Comparison of ENCODE assay signal across 25 mouse cellular contexts in genomic region chr2:5632355-5632684, GRCm38 (mm10).
DNase-seq lines count a peak whose midpoint lies in the region; ATAC-seq and TF ChIP-seq lines count a peak whose summit lies in the region.
"Had no signal": no experiment of that assay in that cellular context is flagged by ENCODE, and none has a peak within 500 bp of the region (broad histone marks: within the 10 kb centered on the region; RNA-seq: fewer than 3 reads in every experiment).

No protein-coding gene starts in this region.

- no peaks in the 10 kb centered on the region for H3K9me3 ChIP-seq in kidney, postnatal 0 days (replicated peaks; ENCODE audit: low read length)
- H3K9me3 ChIP-seq: embryonic facial prominence, embryonic 15.5 days; forebrain, embryonic 10.5 days; G1E; heart, embryonic 10.5 days; hindbrain, embryonic 10.5 days had no signal

- H3K36me3 ChIP-seq in kidney, postnatal 0 days (ENCODE audit: insufficient read depth, low read length): no peaks in the 10 kb centered on the region
- H3K36me3 ChIP-seq: embryonic facial prominence, embryonic 15.5 days; forebrain, embryonic 10.5 days; G1E; heart, embryonic 10.5 days; hindbrain, embryonic 10.5 days had no signal

- no peak for ATAC-seq in kidney, postnatal 0 days (replicated peaks; ENCODE audit: low FRiP score, low read depth)
- ATAC-seq: CD4-positive, CD25-positive, alpha-beta regulatory T cell, adult 4 months; forebrain, embryonic 14.5 days had no signal

- no peaks in the 10 kb centered on the region for H3K4me1 ChIP-seq in kidney, postnatal 0 days (replicated peaks; ENCODE audit: insufficient read depth, low read length)
- H3K4me1 ChIP-seq: embryonic facial prominence, embryonic 15.5 days; forebrain, embryonic 10.5 days; heart, embryonic 10.5 days; hindbrain, embryonic 10.5 days had no signal

- no peak for TF ChIP-seq CTCF in kidney, postnatal 0 days (IDR thresholded peaks at IDR 0.05; ENCODE audit: low read depth)

- H3K27me3 ChIP-seq in kidney, postnatal 0 days (ENCODE audit: insufficient read depth, low read length): no peaks in the 10 kb centered on the region
- H3K27me3 ChIP-seq: embryonic facial prominence, embryonic 15.5 days had no signal

- no peak overlapping the region for H3K4me3 ChIP-seq in kidney, postnatal 0 days (replicated peaks; ENCODE audit: low read depth, low read length)
- H3K4me3 ChIP-seq: embryonic facial prominence, embryonic 15.5 days; erythroblast, embryonic 14.5 days; forebrain, embryonic 10.5 days; gastrocnemius, adult 2 months; heart, embryonic 10.5 days; hindbrain, embryonic 10.5 days had no signal

- H3K27ac ChIP-seq in kidney, postnatal 0 days: peak overlapping the region; percentile 48
- H3K27ac ChIP-seq: embryonic facial prominence, embryonic 15.5 days; forebrain, embryonic 10.5 days; gastrocnemius, adult 2 months; heart, embryonic 10.5 days; hindbrain, embryonic 10.5 days; hindbrain, embryonic 14.5 days had no signal

- intact Hi-C loops in heart, postnatal 14 days (cut with DNase I): no loop called here
- intact Hi-C loops in heart, postnatal 36 days (cut with DNase I): no loop called here

- H3K9ac ChIP-seq in kidney, postnatal 0 days (ENCODE audit: low read depth, low read length): no peak overlapping the region
- H3K9ac ChIP-seq: embryonic facial prominence, embryonic 15.5 days; hindbrain, embryonic 14.5 days had no signal

- WGBS in kidney, postnatal 0 days: 55% methylated on average over 6 of the region's 6 CpGs

- peak; percentile 70 for DNase-seq in heart, adult 11 months
- DNase-seq in heart, postnatal 14 days: no peak
- DNase-seq in kidney, adult 9 months: peak; percentile 21
- DNase-seq in kidney, postnatal 36 days: no peak
- no peak for DNase-seq in kidney, postnatal 0 days (ENCODE audit: low spot score)
- DNase-seq in lung, adult 18-20 months: no peak
- no peak for DNase-seq in heart, postnatal 36 days
- DNase-seq: adrenal gland, postnatal 10 days; B cell, adult 2 months; cerebellum, adult 11 months; cerebellum, adult 8-10 months; cerebellum, postnatal 14 days; embryo, embryonic 11 days; gastrocnemius, adult 2 months; gastrocnemius, postnatal 25 days; heart, postnatal 10 days had no signal

- no peak overlapping the region for H3K4me2 ChIP-seq in kidney, postnatal 0 days (ENCODE audit: low read length)
- H3K4me2 ChIP-seq: embryonic facial prominence, embryonic 15.5 days; hindbrain, embryonic 14.5 days had no signal

Comparison
In these comparisons a context has a peak if more than half of its experiments do, and no peak if none do; other contexts are left out.
1. DNase-seq: peak in heart, adult 11 months (single experiment) and kidney, adult 9 months (single experiment); none in heart, postnatal 14 days (0 of 2), kidney, postnatal 36 days (0 of 2), kidney, postnatal 0 days (single experiment), lung, adult 18-20 months (0 of 2) and heart, postnatal 36 days (0 of 2).